Mouse (Mus musculus) left cerebral cortex, adult 11 months (tissue): ENCODE data around the gene Cct5.
A peak's percentile ranks its signal among the peaks of the same experiment; 100 is the strongest.

Source experiments
- DNase-seq: peaks from one replicate; pipeline ENCODE4 v3.0.0; 2022; ENCODE audit warnings: low spot score

The Cct5 gene

GRCm38 (mm10) chr15:31601646-31602374 is at the start of gene Cct5, which contains the start of gene Fam173b:
Cct5 (minus strand) TSS chr15:31601804.
Fam173b (plus strand) TSS chr15:31601852.
- peak; percentile 96 for DNase-seq

GRCm38 (mm10) chr15:31650821-31651220 is 49.2 kb upstream of the Cct5 start:
- DNase-seq, result no peak

GRCm38 (mm10) chr15:31649691-31650090 is 48.1 kb upstream of the Cct5 start:
- DNase-seq, result no peak

GRCm38 (mm10) chr15:31647851-31648569 is 46.4 kb upstream of the Cct5 start:
- DNase-seq, result no peak

GRCm38 (mm10) chr15:31647225-31647624 is 45.6 kb upstream of the Cct5 start:
- no peak for DNase-seq

- no peak for DNase-seq
Measured at GRCm38 (mm10) chr15:31636091-31636595, 34.5 kb upstream of the Cct5 start.

- peak; percentile 33 for DNase-seq
Measured at GRCm38 (mm10) chr15:31634582-31634981, 33.0 kb upstream of the Cct5 start.

GRCm38 (mm10) chr15:31632478-31632877 is 30.9 kb upstream of the Cct5 start:
- no peak for DNase-seq

GRCm38 (mm10) chr15:31631396-31631858 is 29.8 kb upstream of the Cct5 start:
- no peak for DNase-seq

- DNase-seq, result no peak
Measured at GRCm38 (mm10) chr15:31629556-31629955, 28.0 kb upstream of the Cct5 start.

GRCm38 (mm10) chr15:31628180-31628579 is 26.6 kb upstream of the Cct5 start:
- no peak for DNase-seq

GRCm38 (mm10) chr15:31627277-31628154 is 25.9 kb upstream of the Cct5 start:
- no peak for DNase-seq

GRCm38 (mm10) chr15:31619521-31619920 is 17.9 kb upstream of the Cct5 start:
- no peak for DNase-seq

- DNase-seq, result no peak
Measured at GRCm38 (mm10) chr15:31617261-31617660, 15.7 kb upstream of the Cct5 start.

GRCm38 (mm10) chr15:31614666-31615065 is 13.1 kb upstream of the Cct5 start:
- DNase-seq, result no peak

GRCm38 (mm10) chr15:31613826-31614453 is 12.3 kb upstream of the Cct5 start:
- DNase-seq, result no peak

GRCm38 (mm10) chr15:31611976-31612375 is 10.4 kb upstream of the Cct5 start:
- DNase-seq, result no peak

- no peak for DNase-seq
Measured at GRCm38 (mm10) chr15:31611027-31611426, 9.4 kb upstream of the Cct5 start.

- DNase-seq, result no peak
Measured at GRCm38 (mm10) chr15:31606821-31607220, 5.2 kb upstream of the Cct5 start.

GRCm38 (mm10) chr15:31603113-31603512 is 1.5 kb upstream of the Cct5 start:
- no peak for DNase-seq

GRCm38 (mm10) chr15:31602426-31602825 is 822 bp upstream of the Cct5 start:
- peak; percentile 47 for DNase-seq

- DNase-seq, result no peak
Measured at GRCm38 (mm10) chr15:31601279-31601645, 342 bp downstream of the Cct5 start.
